Mouse (Mus musculus): ENCODE measurements around the gene Fam102a. TPM values are rescaled to one million over a fixed set of nuclear protein-coding genes. Genes with fewer than 3 reads are reported as not detected.

Fam102a gene
- polyA plus RNA-seq, 1 experiment from 2014 or later = 19.9 TPM

DNA sequence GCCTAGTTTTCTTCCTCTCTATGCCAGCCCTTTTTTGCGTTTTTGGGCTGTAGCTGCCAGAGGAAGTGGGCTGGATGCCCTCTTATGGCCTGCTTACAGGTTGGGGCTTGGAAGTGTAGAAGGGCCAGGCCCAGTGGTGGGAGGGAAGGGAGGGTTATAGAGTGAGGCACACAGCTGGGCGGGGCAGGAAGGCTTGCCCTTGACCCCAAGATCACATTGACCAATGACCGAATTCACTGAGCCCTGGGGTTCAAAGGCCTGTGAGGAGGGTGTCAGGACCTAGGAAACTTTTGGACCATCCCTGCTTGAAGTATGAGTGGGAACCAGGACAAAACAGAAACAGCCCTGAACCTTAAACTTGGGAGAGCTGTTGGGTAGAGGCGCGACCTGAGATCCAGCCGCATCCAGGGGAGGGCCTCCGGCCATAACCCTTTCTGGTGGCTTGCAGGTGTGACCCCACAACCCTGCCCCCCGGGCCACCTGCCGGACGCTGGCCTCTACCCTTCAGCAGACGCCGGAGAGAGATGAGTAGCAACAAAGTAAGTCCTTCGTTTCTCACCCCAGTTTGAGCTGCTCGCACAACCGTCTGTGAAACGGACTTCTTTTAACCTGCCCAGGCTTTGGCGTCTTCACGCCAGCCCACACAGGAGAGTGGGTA, 73.8 kb downstream of the Fam102a start:
- WGBS = 52% methylated on average over 18 of the region's 18 CpGs
- Histone ChIP-seq H3K9me3 (ENCODE audit: low read depth, low read length) (no peaks in the 10 kb centered on the region), H3K27ac (ENCODE audit: low read depth) (peak overlapping the region; percentile 55; the same call in 1 of the 2 replicates), H3K9ac (peak overlapping the region; percentile 27; the same call in 1 of the 2 replicates), H3K4me3 (ENCODE audit: low read depth, low read length) (peak overlapping the region; percentile 78), H3K27me3 (ENCODE audit: insufficient read depth, low read length) (no peaks in the 10 kb centered on the region), H3K4me2 (peak overlapping the region; percentile 89), H3K36me3 (ENCODE audit: insufficient read depth) (peaks cover 10% of the 10 kb centered on the region; the same call in 1 of the 2 replicates), H3K4me1 (ENCODE audit: insufficient read depth) (0 out of 2 replicates have a peak, but pooled peaks cover 9% of the 10 kb centered on the region)
- no peak for TF ChIP-seq CTCF (IDR thresholded peaks at IDR 0.05; ENCODE audit: low read depth)
- no peak for ATAC-seq (ENCODE audit: insufficient read depth)
- DNase-seq = no peak

DNA sequence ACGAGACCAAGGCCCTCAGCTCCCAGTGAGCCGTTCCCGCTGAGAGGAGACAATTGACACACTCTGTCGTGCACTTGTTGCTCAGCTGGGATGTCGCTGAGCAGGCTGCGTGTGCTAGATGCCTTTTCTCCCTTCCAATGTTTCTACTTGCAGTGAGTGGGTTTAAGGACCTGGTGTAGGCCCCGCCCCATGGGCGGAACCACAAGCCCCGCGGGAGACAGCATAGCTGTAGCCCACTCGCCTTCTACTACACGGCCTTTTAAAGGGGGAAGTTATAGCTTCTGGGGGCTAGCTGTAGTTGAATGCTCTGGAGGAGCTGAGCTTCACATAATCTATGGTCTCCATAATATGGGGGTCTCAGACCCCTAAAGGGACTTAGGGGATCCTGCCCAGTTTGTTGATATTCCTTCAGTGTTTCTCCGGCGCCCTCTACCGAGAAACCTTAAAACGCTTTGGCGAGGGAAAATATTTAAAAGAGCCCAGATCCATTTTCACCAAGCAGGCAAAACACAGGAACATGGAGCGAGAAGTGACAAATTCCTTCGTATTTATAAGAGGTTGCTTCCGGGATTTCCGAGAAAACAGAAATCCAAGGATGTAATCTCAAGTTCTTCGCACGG, 75.6 kb downstream of the Fam102a start:
- no peaks in the 10 kb centered on the region for H3K27me3 ChIP-seq (ENCODE audit: insufficient read depth, low read length)
- H3K27ac ChIP-seq (ENCODE audit: low read depth) = peak overlapping the region; percentile 4; the same call in 1 of the 2 replicates
- H3K4me1 ChIP-seq (ENCODE audit: insufficient read depth) = 0 out of 2 replicates have a peak, but pooled peaks cover 9% of the 10 kb centered on the region
- peaks cover 26% of the 10 kb centered on the region for H3K36me3 ChIP-seq (ENCODE audit: insufficient read depth)
- TF ChIP-seq CTCF (IDR thresholded peaks at IDR 0.05; ENCODE audit: low read depth) = peak; percentile 54
- H3K9ac ChIP-seq = peak overlapping the region; percentile 30; the same call in 1 of the 2 replicates
- WGBS = 10% methylated on average over 23 of the region's 23 CpGs
- no peaks in the 10 kb centered on the region for H3K9me3 ChIP-seq (ENCODE audit: low read depth, low read length)
- peak overlapping the region; percentile 60 for H3K4me2 ChIP-seq
- DNase-seq (peak; percentile 79), ATAC-seq (ENCODE audit: insufficient read depth) (no peak)
- peak overlapping the region; percentile 35 for H3K4me3 ChIP-seq (ENCODE audit: low read depth, low read length)

DNA sequence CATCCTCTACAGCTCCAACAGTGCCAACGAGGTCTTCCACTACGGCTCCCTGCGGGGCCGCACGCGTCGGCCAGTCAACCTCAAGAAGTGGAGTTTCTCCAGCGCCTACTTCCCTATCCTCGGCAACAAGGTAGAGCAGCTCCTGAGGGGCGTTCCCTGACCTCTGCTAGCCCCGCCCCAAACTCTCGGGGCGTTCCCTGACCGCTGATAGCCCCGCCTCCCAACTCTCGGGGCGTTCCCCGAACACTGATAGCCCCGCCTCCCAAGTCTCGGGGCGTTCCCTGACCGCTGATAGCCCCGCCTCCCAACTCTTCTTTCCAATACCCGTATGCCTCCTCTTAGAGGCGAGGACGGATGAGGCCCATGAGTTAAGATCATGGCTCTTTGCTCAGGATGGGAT, 77.1 kb downstream of the Fam102a start:
- no peak for DNase-seq

DNA sequence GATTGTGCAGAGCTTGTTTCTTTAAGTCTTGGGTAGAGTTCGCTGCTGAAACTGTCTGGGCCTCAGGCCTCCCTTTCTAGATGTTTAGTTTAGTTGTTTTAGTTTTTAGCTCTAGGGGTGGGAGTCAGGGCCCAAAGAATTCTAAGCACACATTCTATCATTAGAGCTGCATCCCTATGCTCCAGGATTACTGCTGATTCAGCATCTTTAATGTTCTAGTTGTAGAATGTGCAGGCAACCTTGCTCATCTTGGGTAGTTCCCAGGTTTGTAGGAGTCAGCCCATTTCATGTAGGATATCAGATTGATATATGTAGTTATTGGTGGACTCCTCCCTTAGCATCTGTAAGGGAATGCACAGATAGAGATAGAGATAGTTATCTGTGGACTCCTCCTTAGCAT, 82.0 kb downstream of the Fam102a start:
- Histone ChIP-seq H3K9ac (no peak overlapping the region), H3K27ac (ENCODE audit: low read depth) (no peak overlapping the region), H3K36me3 (ENCODE audit: insufficient read depth) (peaks cover 50% of the 10 kb centered on the region), H3K4me3 (ENCODE audit: low read depth, low read length) (no peak overlapping the region), H3K4me2 (no peak overlapping the region), H3K4me1 (ENCODE audit: insufficient read depth) (peaks cover 31% of the 10 kb centered on the region), H3K9me3 (ENCODE audit: low read depth, low read length) (0 out of 2 replicates have a peak, but pooled peaks cover 4% of the 10 kb centered on the region), H3K27me3 (ENCODE audit: insufficient read depth, low read length) (no peaks in the 10 kb centered on the region)
- ATAC-seq (ENCODE audit: insufficient read depth) (no peak), DNase-seq (no peak)
- TF ChIP-seq CTCF (IDR thresholded peaks at IDR 0.05; ENCODE audit: low read depth) = no peak
- 91% methylated on average over 1 of the region's 1 CpGs for WGBS

More for the DNA sequence above, 77.1 kb downstream of the Fam102a start:
- Histone ChIP-seq H3K4me1 (ENCODE audit: insufficient read depth) (0 out of 2 replicates have a peak, but pooled peaks cover 9% of the 10 kb centered on the region), H3K27me3 (ENCODE audit: insufficient read depth, low read length) (no peaks in the 10 kb centered on the region), H3K9me3 (ENCODE audit: low read depth, low read length) (0 out of 2 replicates have a peak, but pooled peaks cover under 1% of the 10 kb centered on the region), H3K36me3 (ENCODE audit: insufficient read depth) (peaks cover 31% of the 10 kb centered on the region), H3K4me3 (ENCODE audit: low read depth, low read length) (no peak overlapping the region), H3K27ac (ENCODE audit: low read depth) (no peak overlapping the region), H3K9ac (no peak overlapping the region), H3K4me2 (no peak overlapping the region)
- no peak for ATAC-seq (ENCODE audit: insufficient read depth)
- no peak for TF ChIP-seq CTCF (IDR thresholded peaks at IDR 0.05; ENCODE audit: low read depth)
- WGBS = 73% methylated on average over 26 of the region's 26 CpGs

DNA sequence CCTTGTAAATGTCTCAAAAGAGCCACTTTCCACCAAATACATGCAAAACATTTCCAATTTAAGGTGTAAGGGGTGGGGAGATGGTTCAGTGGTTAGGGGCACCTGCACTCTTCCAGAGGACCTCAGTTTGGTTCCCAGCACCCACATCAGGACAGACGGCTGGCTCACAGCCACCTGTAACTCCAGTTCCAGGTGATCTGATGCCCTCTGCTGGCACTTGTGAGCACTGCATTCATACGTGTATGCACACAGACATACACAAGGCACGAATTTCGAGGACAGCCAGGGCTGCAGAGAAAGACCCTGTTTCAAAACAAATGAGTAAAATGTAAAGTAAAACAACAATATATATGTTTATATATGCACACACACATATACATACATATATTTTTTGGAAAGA, 82.5 kb downstream of the Fam102a start:
- peaks cover 31% of the 10 kb centered on the region for H3K4me1 ChIP-seq (ENCODE audit: insufficient read depth)
- H3K9me3 ChIP-seq (ENCODE audit: low read depth, low read length) = 0 out of 2 replicates have a peak, but pooled peaks cover 4% of the 10 kb centered on the region
- 94% methylated on average over 4 of the region's 4 CpGs for WGBS
- no peaks in the 10 kb centered on the region for H3K27me3 ChIP-seq (ENCODE audit: insufficient read depth, low read length)
- peaks cover 45% of the 10 kb centered on the region for H3K36me3 ChIP-seq (ENCODE audit: insufficient read depth)
- no peak overlapping the region for H3K27ac ChIP-seq (ENCODE audit: low read depth)
- no peak for DNase-seq
- TF ChIP-seq CTCF (IDR thresholded peaks at IDR 0.05; ENCODE audit: low read depth) = peak; percentile 41
- no peak overlapping the region for H3K4me2 ChIP-seq
- H3K9ac ChIP-seq = no peak overlapping the region
- H3K4me3 ChIP-seq (ENCODE audit: low read depth, low read length) = no peak overlapping the region
- no peak for ATAC-seq (ENCODE audit: insufficient read depth)

DNA sequence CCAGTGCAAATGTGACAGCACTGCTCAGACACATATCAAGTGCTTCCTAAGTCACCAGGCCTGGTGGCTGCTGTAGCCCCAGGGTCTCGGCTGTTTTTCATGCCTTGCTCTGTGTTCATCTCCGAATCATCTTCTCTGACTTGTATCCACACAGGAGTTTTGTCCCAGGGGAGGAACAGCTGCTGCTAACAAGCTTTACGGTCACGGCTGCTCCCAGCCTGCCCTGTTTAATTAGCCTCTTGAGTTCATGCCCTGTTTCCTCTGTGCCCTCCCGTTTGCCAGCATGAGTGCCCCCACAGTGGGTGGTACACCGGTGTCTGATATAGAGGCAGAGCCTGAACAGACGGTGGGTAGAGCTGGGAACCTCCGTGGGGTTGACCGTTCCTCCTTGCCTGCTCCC, 82.9 kb downstream of the Fam102a start:
- 75% methylated on average over 9 of the region's 9 CpGs for WGBS
- Histone ChIP-seq H3K4me3 (ENCODE audit: low read depth, low read length) (no peak overlapping the region), H3K9ac (no peak overlapping the region), H3K9me3 (ENCODE audit: low read depth, low read length) (0 out of 2 replicates have a peak, but pooled peaks cover 4% of the 10 kb centered on the region), H3K36me3 (ENCODE audit: insufficient read depth) (peaks cover 42% of the 10 kb centered on the region), H3K4me1 (ENCODE audit: insufficient read depth) (peaks cover 31% of the 10 kb centered on the region), H3K4me2 (no peak overlapping the region), H3K27ac (ENCODE audit: low read depth) (no peak overlapping the region), H3K27me3 (ENCODE audit: insufficient read depth, low read length) (no peaks in the 10 kb centered on the region)
- no peak for ATAC-seq (ENCODE audit: insufficient read depth)
- DNase-seq = no peak
- no peak for TF ChIP-seq CTCF (IDR thresholded peaks at IDR 0.05; ENCODE audit: low read depth)

Other genes with a start within 250 kb of the Fam102a start
- 24.0 and 25.2 TPM in 2 replicates for gene Golga2, start 247.9 kb upstream of the Fam102a start, polyA plus RNA-seq (2014; fragmentation: Nextera tagmentation; extraction: Ambion mirVana)
- gene Swi5, start 247.3 kb upstream of the Fam102a start, polyA plus RNA-seq (2014; fragmentation: Nextera tagmentation; extraction: Ambion mirVana) = 205 and 220 TPM in 2 replicates
- gene Ciz1, start 183.0 kb upstream of the Fam102a start, polyA plus RNA-seq (2014; fragmentation: Nextera tagmentation; extraction: Ambion mirVana) = 46.1 and 51.9 TPM in 2 replicates
- 14.9 and 17.5 TPM in 2 replicates for gene Dnm1, start 182.0 kb upstream of the Fam102a start, polyA plus RNA-seq (2014; fragmentation: Nextera tagmentation; extraction: Ambion mirVana)
- 32.4 and 33.3 TPM in 2 replicates for gene 1110008P14Rik, start 153.4 kb upstream of the Fam102a start, polyA plus RNA-seq (2014; fragmentation: Nextera tagmentation; extraction: Ambion mirVana)
- 1.6 TPM in 1 of 2 replicates, not detected in the other for gene Lcn2, start 147.1 kb upstream of the Fam102a start, polyA plus RNA-seq (2014; fragmentation: Nextera tagmentation; extraction: Ambion mirVana)
- 28.0 and 28.2 TPM in 2 replicates for gene Ptges2, start 139.4 kb upstream of the Fam102a start, polyA plus RNA-seq (2014; fragmentation: Nextera tagmentation; extraction: Ambion mirVana)
- 5.7 and 6.5 TPM in 2 replicates for gene Naif1, start 84.9 kb upstream of the Fam102a start, polyA plus RNA-seq (2014; fragmentation: Nextera tagmentation; extraction: Ambion mirVana)
- 16.3 and 19.5 TPM in 2 replicates for gene Slc25a25, start 83.9 kb upstream of the Fam102a start, polyA plus RNA-seq (2014; fragmentation: Nextera tagmentation; extraction: Ambion mirVana)
- gene Dpm2, start 35.5 kb downstream of the Fam102a start, polyA plus RNA-seq (2014; fragmentation: Nextera tagmentation; extraction: Ambion mirVana) = 94.9 and 98.5 TPM in 2 replicates
- gene Pip5kl1, start 39.5 kb downstream of the Fam102a start, polyA plus RNA-seq (2014; fragmentation: Nextera tagmentation; extraction: Ambion mirVana) = 0.50 and 0.70 TPM in 2 replicates
- 0.20 TPM in 1 of 2 replicates, not detected in the other for gene 9430097D07Rik, start 40.4 kb downstream of the Fam102a start, polyA plus RNA-seq (2014; fragmentation: Nextera tagmentation; extraction: Ambion mirVana)
- 22.0 and 23.8 TPM in 2 replicates for gene St6galnac4, start 51.8 kb downstream of the Fam102a start, polyA plus RNA-seq (2014; fragmentation: Nextera tagmentation; extraction: Ambion mirVana)
- 8.3 and 11.1 TPM in 2 replicates for gene St6galnac6, start 64.4 kb downstream of the Fam102a start, polyA plus RNA-seq (2014; fragmentation: Nextera tagmentation; extraction: Ambion mirVana)
- gene Ak1, start 86.4 kb downstream of the Fam102a start, polyA plus RNA-seq (2014; fragmentation: Nextera tagmentation; extraction: Ambion mirVana) = 34.3 and 35.8 TPM in 2 replicates
- 91.1 and 98.5 TPM in 2 replicates for gene Eng, start 111.3 kb downstream of the Fam102a start, polyA plus RNA-seq (2014; fragmentation: Nextera tagmentation; extraction: Ambion mirVana)
- 28.4 and 32.7 TPM in 2 replicates for gene Fpgs, start 168.8 kb downstream of the Fam102a start, polyA plus RNA-seq (2014; fragmentation: Nextera tagmentation; extraction: Ambion mirVana)
- gene Cdk9, start 177.7 kb downstream of the Fam102a start, polyA plus RNA-seq (2014; fragmentation: Nextera tagmentation; extraction: Ambion mirVana) = 81.7 and 84.3 TPM in 2 replicates
- 37.6 and 38.8 TPM in 2 replicates for gene Sh2d3c, start 185.7 kb downstream of the Fam102a start, polyA plus RNA-seq (2014; fragmentation: Nextera tagmentation; extraction: Ambion mirVana)
- gene 6330409D20Rik, start 205.7 kb downstream of the Fam102a start, polyA plus RNA-seq (2014; fragmentation: Nextera tagmentation; extraction: Ambion mirVana) = 0.20 TPM in 1 of 2 replicates, not detected in the other
- 66.2 and 71.0 TPM in 2 replicates for gene Tor2a, start 221.9 kb downstream of the Fam102a start, polyA plus RNA-seq (2014; fragmentation: Nextera tagmentation; extraction: Ambion mirVana)
- gene Ttc16, start 240.3 kb downstream of the Fam102a start, polyA plus RNA-seq (2014; fragmentation: Nextera tagmentation; extraction: Ambion mirVana) = 0.15 and 0.33 TPM in 2 replicates
- gene Ptrh1, start 240.5 kb downstream of the Fam102a start, polyA plus RNA-seq (2014; fragmentation: Nextera tagmentation; extraction: Ambion mirVana) = 2.7 and 4.4 TPM in 2 replicates
- gene Cfap157, start 249.1 kb downstream of the Fam102a start, polyA plus RNA-seq (2014; fragmentation: Nextera tagmentation; extraction: Ambion mirVana) = 0.11 and 0.33 TPM in 2 replicates